Mouse (Mus musculus) liver, embryonic 14.5 days (tissue): Measurements from ENCODE around the gene Tmem121.

ENCODE experiments used
- CTCF ChIP-seq: IDR thresholded peaks from 2 replicates; pipeline ENCODE4 v1.5.1; 2016; ENCODE audit warnings: antibody characterized with exemption, low read depth, control low read depth
- EP300 ChIP-seq: IDR thresholded peaks from 2 replicates; pipeline ENCODE4 v1.6.1; 2016; ENCODE audit warnings: antibody characterized with exemption, low read depth

GRCm38 (mm10) chr12:113141531-113141973, 44.2 kb upstream of the Tmem121 start:
- TF ChIP-seq EP300 (no peak), CTCF (no peak)
